Mouse (Mus musculus) neutrophil, adult 83 days (primary cell): ENCODE results near the gene Irf4. TPM values are rescaled to one million over a fixed set of nuclear protein-coding genes. Genes with fewer than 3 reads are reported as not detected.

Experiments used
- total RNA-seq, 2 experiments: library from RNA; stranded (reverse); gene quantifications; one replicate each; pipeline ENCODE4 v1.2.4; 2023

The Irf4 gene
- total RNA-seq = 10 to 100 TPM; 11.1 to 14.8 TPM

GRCm38 (mm10) chr13:30749021-30749556 lies at the start of gene Irf4:
Gene Irf4 (plus strand): TSS chr13:30749226.

Other genes starting within 250 kb of the Irf4 start
- 10 to 100 TPM; 57.5 to 65.5 TPM for gene Uqcrfs1, start 203.9 kb upstream of the Irf4 start, total RNA-seq
- 10 to 100 TPM; 19.4 to 19.5 TPM for gene Dusp22, start 89.2 kb upstream of the Irf4 start, total RNA-seq
- 1 to 10 TPM; 1.3 to 1.6 TPM for gene Hus1b, start 198.5 kb downstream of the Irf4 start, total RNA-seq
- gene Exoc2, start 224.9 kb downstream of the Irf4 start, total RNA-seq = 10 to 100 TPM; 59.1 to 62.6 TPM
- not detected for gene Gm5447, start 225.0 kb downstream of the Irf4 start, total RNA-seq